Mouse (Mus musculus) small intestine, adult 2 months (tissue): ENCODE results near the gene Evx2.

ENCODE experiments used
- CTCF ChIP-seq: fragments of 200-500 bp; IDR thresholded peaks from 2 replicates; pipeline ENCODE4 v1.5.1; 2012; ENCODE audit warnings: low read depth, mild to moderate bottlenecking, control low read depth, inconsistent platforms, low read length, moderate library complexity, mixed read lengths; ENCODE audit not compliant: insufficient replicate concordance, insufficient read length; ENCODE audit errors: extremely low read depth
- POLR2A ChIP-seq: fragments of 200-500 bp; IDR thresholded peaks from 2 replicates; pipeline ENCODE4 v1.6.1; 2012; ENCODE audit warnings: low read depth, mild to moderate bottlenecking, control low read depth, inconsistent platforms, low read length, moderate library complexity

DNA sequence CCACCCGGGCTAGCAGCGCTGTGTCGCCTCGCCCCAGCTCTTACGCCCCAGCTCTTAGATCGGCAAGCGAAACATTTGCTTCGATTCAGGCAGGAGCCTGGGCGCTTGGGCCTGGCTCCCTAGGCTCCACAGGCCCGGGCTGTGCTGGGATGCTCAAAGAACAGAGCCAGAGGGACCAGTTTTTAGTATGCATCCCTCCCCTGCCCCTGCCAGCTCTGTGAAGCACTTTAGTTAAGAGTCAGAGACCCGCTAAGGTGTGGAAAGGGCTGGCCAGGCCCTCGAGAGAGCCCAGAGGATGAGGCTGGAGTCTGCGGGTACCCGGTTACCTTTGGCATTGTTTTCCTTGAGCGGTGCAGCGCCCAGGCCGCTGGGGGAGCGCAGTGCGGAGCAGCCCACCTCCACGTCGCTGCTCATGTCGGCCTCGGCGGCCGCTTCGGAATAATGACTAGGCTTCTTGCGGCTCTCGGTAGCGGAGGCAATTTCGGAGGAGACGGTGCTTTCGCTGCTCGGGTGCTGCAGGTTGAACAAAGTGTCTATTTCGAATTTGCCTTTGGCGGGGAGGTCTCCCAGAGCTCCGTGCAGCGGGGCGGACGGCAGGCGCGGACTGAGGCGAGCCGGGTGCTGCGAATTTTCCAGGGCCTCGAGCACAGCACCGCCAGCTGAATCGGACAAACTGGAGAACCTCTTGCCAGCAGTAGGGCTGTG, 538 bp downstream of the Evx2 start:
- TF ChIP-seq CTCF = no peak
- TF ChIP-seq POLR2A = no peak
